Mouse (Mus musculus): ENCODE measurements around the gene Zfp42. TPM values are rescaled to one million over a fixed set of nuclear protein-coding genes. Genes with fewer than 3 reads are reported as not detected.
"Not testable (repeated sequence)": the region's sequence is repeated elsewhere in the genome, so short reads cannot be mapped to it uniquely, and the experiment has no call there.

Gene Zfp42
- polyA plus RNA-seq (2014; fragmentation: Nextera tagmentation; extraction: Ambion mirVana): not detected in 2 replicates

- Histone ChIP-seq H3K27ac (ENCODE audit: low read depth, low read length) (no peak within 1 kb of the TSS), H3K4me3 (ENCODE audit: low read depth, low read length) (no peak within 1 kb of the TSS), H3K4me1 (replicated peaks; ENCODE audit: control insufficient read depth, insufficient read depth, low read length) (no peaks in the 10 kb centered on the region), H3K9me3 (ENCODE audit: control insufficient read depth, low read length) (no peaks in the 10 kb centered on the region), H3K4me2 (no peak within 1 kb of the TSS), H3K9ac (ENCODE audit: low read depth, low read length) (no peak within 1 kb of the TSS), H3K36me3 (ENCODE audit: control insufficient read depth, insufficient read depth, low read length) (no peaks in the 10 kb centered on the region), H3K27me3 (replicated peaks; ENCODE audit: control insufficient read depth, insufficient read depth, low read length) (no peaks in the 10 kb centered on the region)
- 28% methylated on average over 14 of the region's 14 CpGs for WGBS
- DNase-seq (ENCODE audit: low spot score) (no peak), ATAC-seq (replicated peaks; ENCODE audit: low FRiP score) (no peak)
Measured at GRCm38 (mm10) chr8:43306896-43307295, at the start of gene Zfp42. Gene Zfp42 (minus strand): TSS chr8:43306980.

- Histone ChIP-seq H3K27me3 (replicated peaks; ENCODE audit: control insufficient read depth, insufficient read depth, low read length) (no peaks in the 10 kb centered on the region), H3K36me3 (ENCODE audit: control insufficient read depth, insufficient read depth, low read length) (no peaks in the 10 kb centered on the region), H3K4me2 (no peak overlapping the region), H3K27ac (ENCODE audit: low read depth, low read length) (no peak overlapping the region), H3K4me3 (ENCODE audit: low read depth, low read length) (no peak overlapping the region), H3K9me3 (ENCODE audit: control insufficient read depth, low read length) (no peaks in the 10 kb centered on the region), H3K9ac (ENCODE audit: low read depth, low read length) (no peak overlapping the region), H3K4me1 (replicated peaks; ENCODE audit: control insufficient read depth, insufficient read depth, low read length) (no peaks in the 10 kb centered on the region)
- no peak for ATAC-seq (replicated peaks; ENCODE audit: low FRiP score)
- WGBS: 60% methylated on average over 12 of the region's 12 CpGs
- no peak for DNase-seq (ENCODE audit: low spot score)
Measured at GRCm38 (mm10) chr8:43356069-43356770, 49.4 kb upstream of the Zfp42 start.

- ATAC-seq (replicated peaks; ENCODE audit: low FRiP score); H3K36me3 ChIP-seq (ENCODE audit: control insufficient read depth, insufficient read depth, low read length); DNase-seq (ENCODE audit: low spot score); H3K27me3 ChIP-seq (replicated peaks; ENCODE audit: control insufficient read depth, insufficient read depth, low read length); H3K4me3 ChIP-seq (ENCODE audit: low read depth, low read length); H3K4me2 ChIP-seq; H3K9me3 ChIP-seq (ENCODE audit: control insufficient read depth, low read length); H3K9ac ChIP-seq (ENCODE audit: low read depth, low read length); H3K4me1 ChIP-seq (replicated peaks; ENCODE audit: control insufficient read depth, insufficient read depth, low read length); H3K27ac ChIP-seq (ENCODE audit: low read depth, low read length): not testable (repeated sequence)
Measured at GRCm38 (mm10) chr8:43352241-43352640, 45.5 kb upstream of the Zfp42 start.

- no peaks in the 10 kb centered on the region for H3K36me3 ChIP-seq (ENCODE audit: control insufficient read depth, insufficient read depth, low read length)
- WGBS: 73% methylated on average over 5 of the region's 5 CpGs
- H3K9ac ChIP-seq (ENCODE audit: low read depth, low read length): no peak overlapping the region
- H3K27me3 ChIP-seq (replicated peaks; ENCODE audit: control insufficient read depth, insufficient read depth, low read length): no peaks in the 10 kb centered on the region
- ATAC-seq (replicated peaks; ENCODE audit: low FRiP score) (no peak), DNase-seq (ENCODE audit: low spot score) (no peak)
- no peaks in the 10 kb centered on the region for H3K4me1 ChIP-seq (replicated peaks; ENCODE audit: control insufficient read depth, insufficient read depth, low read length)
- H3K4me2 ChIP-seq: no peak overlapping the region
- H3K4me3 ChIP-seq (ENCODE audit: low read depth, low read length): no peak overlapping the region
- H3K9me3 ChIP-seq (ENCODE audit: control insufficient read depth, low read length): no peaks in the 10 kb centered on the region
- no peak overlapping the region for H3K27ac ChIP-seq (ENCODE audit: low read depth, low read length)
Measured at GRCm38 (mm10) chr8:43338555-43338954, 31.8 kb upstream of the Zfp42 start.

GRCm38 (mm10) chr8:43333465-43333864 lies 26.7 kb upstream of the Zfp42 start:
- H3K27me3 ChIP-seq (replicated peaks; ENCODE audit: control insufficient read depth, insufficient read depth, low read length): no peaks in the 10 kb centered on the region
- no peaks in the 10 kb centered on the region for H3K9me3 ChIP-seq (ENCODE audit: control insufficient read depth, low read length)
- H3K27ac ChIP-seq (ENCODE audit: low read depth, low read length): no peak overlapping the region
- H3K4me2 ChIP-seq: no peak overlapping the region
- DNase-seq (ENCODE audit: low spot score) (no peak), ATAC-seq (replicated peaks; ENCODE audit: low FRiP score) (no peak)
- H3K4me3 ChIP-seq (ENCODE audit: low read depth, low read length): no peak overlapping the region
- H3K36me3 ChIP-seq (ENCODE audit: control insufficient read depth, insufficient read depth, low read length): no peaks in the 10 kb centered on the region
- 52% methylated on average over 4 of the region's 4 CpGs for WGBS
- H3K4me1 ChIP-seq (replicated peaks; ENCODE audit: control insufficient read depth, insufficient read depth, low read length): no peaks in the 10 kb centered on the region
- H3K9ac ChIP-seq (ENCODE audit: low read depth, low read length): no peak overlapping the region

- no peaks in the 10 kb centered on the region for H3K9me3 ChIP-seq (ENCODE audit: control insufficient read depth, low read length)
- no peak overlapping the region for H3K9ac ChIP-seq (ENCODE audit: low read depth, low read length)
- H3K4me2 ChIP-seq: no peak overlapping the region
- H3K27me3 ChIP-seq (replicated peaks; ENCODE audit: control insufficient read depth, insufficient read depth, low read length): no peaks in the 10 kb centered on the region
- no peaks in the 10 kb centered on the region for H3K4me1 ChIP-seq (replicated peaks; ENCODE audit: control insufficient read depth, insufficient read depth, low read length)
- H3K36me3 ChIP-seq (ENCODE audit: control insufficient read depth, insufficient read depth, low read length): no peaks in the 10 kb centered on the region
- 87% methylated on average over 7 of the region's 7 CpGs for WGBS
- no peak overlapping the region for H3K4me3 ChIP-seq (ENCODE audit: low read depth, low read length)
- H3K27ac ChIP-seq (ENCODE audit: low read depth, low read length): no peak overlapping the region
- ATAC-seq (replicated peaks; ENCODE audit: low FRiP score) (no peak), DNase-seq (ENCODE audit: low spot score) (no peak)
Measured at GRCm38 (mm10) chr8:43331657-43332056, 24.9 kb upstream of the Zfp42 start.

- H3K4me1 ChIP-seq (replicated peaks; ENCODE audit: control insufficient read depth, insufficient read depth, low read length): no peaks in the 10 kb centered on the region
- H3K9me3 ChIP-seq (ENCODE audit: control insufficient read depth, low read length): no peaks in the 10 kb centered on the region
- no peaks in the 10 kb centered on the region for H3K36me3 ChIP-seq (ENCODE audit: control insufficient read depth, insufficient read depth, low read length)
- DNase-seq (ENCODE audit: low spot score) (no peak), ATAC-seq (replicated peaks; ENCODE audit: low FRiP score) (no peak)
- no peak overlapping the region for H3K4me3 ChIP-seq (ENCODE audit: low read depth, low read length)
- H3K9ac ChIP-seq (ENCODE audit: low read depth, low read length): no peak overlapping the region
- 88% methylated on average over 21 of the region's 21 CpGs for WGBS
- no peak overlapping the region for H3K27ac ChIP-seq (ENCODE audit: low read depth, low read length)
- no peaks in the 10 kb centered on the region for H3K27me3 ChIP-seq (replicated peaks; ENCODE audit: control insufficient read depth, insufficient read depth, low read length)
- H3K4me2 ChIP-seq: no peak overlapping the region
Measured at GRCm38 (mm10) chr8:43329913-43330705, 23.3 kb upstream of the Zfp42 start.

- WGBS: 67% methylated on average over 10 of the region's 10 CpGs
- DNase-seq (ENCODE audit: low spot score) (no peak), ATAC-seq (replicated peaks; ENCODE audit: low FRiP score) (no peak)
- H3K4me2 ChIP-seq: no peak overlapping the region
- H3K27me3 ChIP-seq (replicated peaks; ENCODE audit: control insufficient read depth, insufficient read depth, low read length): no peaks in the 10 kb centered on the region
- no peaks in the 10 kb centered on the region for H3K9me3 ChIP-seq (ENCODE audit: control insufficient read depth, low read length)
- H3K4me3 ChIP-seq (ENCODE audit: low read depth, low read length): no peak overlapping the region
- no peaks in the 10 kb centered on the region for H3K36me3 ChIP-seq (ENCODE audit: control insufficient read depth, insufficient read depth, low read length)
- no peaks in the 10 kb centered on the region for H3K4me1 ChIP-seq (replicated peaks; ENCODE audit: control insufficient read depth, insufficient read depth, low read length)
- H3K27ac ChIP-seq (ENCODE audit: low read depth, low read length): no peak overlapping the region
- H3K9ac ChIP-seq (ENCODE audit: low read depth, low read length): no peak overlapping the region
Measured at GRCm38 (mm10) chr8:43328666-43329065, 21.9 kb upstream of the Zfp42 start.

GRCm38 (mm10) chr8:43320771-43321170 lies 14.0 kb upstream of the Zfp42 start:
- Histone ChIP-seq H3K4me1 (replicated peaks; ENCODE audit: control insufficient read depth, insufficient read depth, low read length) (no peaks in the 10 kb centered on the region), H3K27me3 (replicated peaks; ENCODE audit: control insufficient read depth, insufficient read depth, low read length) (no peaks in the 10 kb centered on the region), H3K9me3 (ENCODE audit: control insufficient read depth, low read length) (no peaks in the 10 kb centered on the region), H3K36me3 (ENCODE audit: control insufficient read depth, insufficient read depth, low read length) (no peaks in the 10 kb centered on the region), H3K4me2 (no peak overlapping the region), H3K27ac (ENCODE audit: low read depth, low read length) (no peak overlapping the region), H3K9ac (ENCODE audit: low read depth, low read length) (no peak overlapping the region), H3K4me3 (ENCODE audit: low read depth, low read length) (no peak overlapping the region)
- WGBS: 70% methylated on average over 5 of the region's 5 CpGs
- ATAC-seq (replicated peaks; ENCODE audit: low FRiP score): no peak
- no peak for DNase-seq (ENCODE audit: low spot score)
